Mouse (Mus musculus): Measurements from ENCODE around the gene Grk2.
A peak's percentile ranks its signal among the peaks of the same experiment; 100 is the strongest.
"Not testable (repeated sequence)": the region's sequence is repeated elsewhere in the genome, so short reads cannot be mapped to it uniquely, and the experiment has no call there.

The Grk2 gene

DNA sequence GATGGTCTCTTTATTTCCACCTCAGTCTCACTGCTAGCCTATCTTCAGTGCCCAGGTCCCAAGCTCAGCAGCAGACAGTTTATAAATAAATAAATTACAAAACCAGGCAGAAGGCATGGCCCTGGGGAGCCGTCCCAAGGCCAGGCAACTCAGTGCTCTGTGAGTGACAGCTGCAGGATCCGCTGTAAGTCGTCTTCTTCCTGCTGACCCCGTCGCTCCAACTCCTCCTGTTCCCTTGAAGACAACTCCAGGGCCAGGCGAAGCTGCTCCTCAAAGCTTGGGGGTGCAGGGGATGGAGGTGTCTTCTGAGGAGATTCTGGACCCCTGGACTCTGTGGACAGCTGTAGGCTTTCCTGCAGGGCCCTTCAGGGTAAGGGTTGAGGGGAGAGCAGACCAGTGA is 35.8 kb downstream of the Grk2 start:
- DNase-seq (ENCODE audit: extremely low read depth, low read depth): no peak

DNA sequence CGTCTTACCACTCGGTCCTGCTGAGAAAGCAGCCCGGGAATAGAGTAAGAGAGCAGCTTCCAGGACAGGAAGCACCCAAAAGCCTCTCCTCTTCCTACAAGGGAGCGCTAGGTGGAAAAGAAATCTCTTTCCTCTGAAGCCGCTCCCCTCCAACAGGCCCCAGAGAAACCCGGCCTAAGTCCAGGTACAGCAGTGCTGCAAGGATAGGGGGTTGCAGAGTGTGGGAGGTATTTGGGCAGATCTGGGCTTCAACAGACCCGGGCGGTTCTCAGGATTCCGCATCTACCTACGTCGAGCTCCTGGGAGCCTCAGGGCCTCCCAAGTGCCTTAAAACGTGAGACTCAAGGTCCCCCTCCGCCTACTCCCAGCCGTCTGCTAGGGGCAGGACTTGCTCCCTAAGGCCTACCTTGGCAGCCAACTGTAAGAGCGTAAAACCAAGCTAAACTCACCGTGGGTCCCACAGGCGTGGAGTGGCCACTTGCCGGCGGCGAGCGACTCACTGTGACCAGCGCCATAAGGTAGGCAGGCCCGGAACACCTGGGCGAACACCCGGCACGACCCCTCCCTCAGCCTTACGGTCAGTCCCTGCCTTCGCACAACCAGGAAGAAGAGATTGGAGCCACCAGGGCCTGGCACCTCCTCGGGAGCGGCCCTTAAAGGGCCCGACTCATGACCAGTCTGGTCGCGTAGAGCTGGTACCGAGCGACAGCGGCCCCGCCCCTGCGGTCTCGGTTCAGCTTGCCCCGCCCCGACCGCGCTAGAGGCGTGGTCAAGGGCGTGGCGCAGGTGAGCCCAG is 37.3 kb downstream of the Grk2 start, which contains the start of gene Ssh3:
TSS of gene Ssh3 (minus strand) at position 615 of the 796 bp plus-strand sequence.
- DNase-seq (ENCODE audit: extremely low read depth, low read depth): peak; percentile 33

DNA sequence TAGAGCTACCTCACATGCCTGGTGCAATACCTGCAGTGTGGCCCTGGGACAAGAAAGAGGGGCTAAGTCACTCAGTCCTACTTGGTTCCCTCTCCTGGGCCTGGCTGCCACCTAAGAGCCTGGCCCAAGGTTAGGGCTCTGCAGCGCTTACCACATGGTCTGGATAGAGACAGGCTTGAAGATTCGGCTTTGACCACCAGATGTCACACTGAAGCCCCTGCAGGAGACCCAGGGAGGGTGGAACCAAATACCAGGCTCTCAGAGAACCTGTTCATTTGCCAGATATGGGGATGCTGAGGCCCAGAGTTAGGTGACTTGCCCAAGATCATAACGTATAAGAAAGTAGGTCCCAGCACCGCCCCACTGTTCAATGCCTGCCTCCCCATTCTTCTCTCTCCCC is 40.1 kb downstream of the Grk2 start:
- DNase-seq (ENCODE audit: extremely low read depth, low read depth): no peak

DNA sequence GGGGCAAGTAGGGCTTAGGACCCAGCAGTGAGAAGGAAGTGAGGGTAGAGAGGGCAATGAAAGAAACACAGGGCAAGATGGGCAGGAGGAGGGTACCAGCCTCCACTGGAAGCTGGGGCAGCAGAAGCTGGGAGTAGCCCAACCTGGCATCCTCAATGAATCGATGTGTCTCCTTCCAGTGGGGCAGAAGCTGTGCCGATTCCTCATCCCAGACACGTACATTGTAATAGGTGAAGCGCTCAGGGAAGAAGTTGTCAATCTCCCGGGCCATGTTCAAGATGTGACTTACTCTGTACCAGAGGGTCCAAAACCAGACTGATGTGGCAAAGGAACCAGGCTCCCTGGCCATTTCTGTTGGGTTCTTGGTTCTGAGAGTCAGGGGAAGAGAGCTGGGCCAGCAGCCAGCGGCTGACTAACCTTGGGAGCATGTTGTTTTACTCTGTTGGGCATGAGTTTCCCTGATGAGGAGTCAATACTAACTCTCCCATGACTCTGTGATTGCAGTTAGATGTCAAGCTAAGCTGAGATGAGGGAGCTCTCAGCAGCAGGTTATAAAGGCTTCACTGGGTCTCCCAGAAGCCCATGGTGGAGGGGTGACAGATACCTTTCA is 41.7 kb downstream of the Grk2 start:
- no peak for DNase-seq (ENCODE audit: extremely low read depth, low read depth)

DNA sequence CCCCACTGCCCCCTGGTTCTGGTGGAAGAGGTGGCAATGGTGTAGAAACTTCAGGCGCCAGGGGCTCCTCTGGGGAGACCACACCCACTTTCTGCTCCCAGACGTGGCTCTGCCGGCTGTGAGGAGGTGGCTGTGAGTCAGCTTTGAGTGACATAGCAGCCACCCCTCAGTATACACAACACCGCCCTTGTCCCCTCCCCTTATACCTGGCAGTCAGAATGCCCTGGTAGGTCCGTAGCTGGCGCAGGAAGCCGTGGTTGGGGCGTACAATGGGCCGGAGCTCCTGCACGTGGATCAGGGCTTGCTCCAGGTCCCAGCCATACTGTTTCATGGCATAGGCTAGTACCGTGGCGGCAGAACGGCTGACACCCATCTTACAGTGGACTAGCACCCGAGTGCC is 42.3 kb downstream of the Grk2 start:
- no peak for DNase-seq (ENCODE audit: extremely low read depth, low read depth)

DNA sequence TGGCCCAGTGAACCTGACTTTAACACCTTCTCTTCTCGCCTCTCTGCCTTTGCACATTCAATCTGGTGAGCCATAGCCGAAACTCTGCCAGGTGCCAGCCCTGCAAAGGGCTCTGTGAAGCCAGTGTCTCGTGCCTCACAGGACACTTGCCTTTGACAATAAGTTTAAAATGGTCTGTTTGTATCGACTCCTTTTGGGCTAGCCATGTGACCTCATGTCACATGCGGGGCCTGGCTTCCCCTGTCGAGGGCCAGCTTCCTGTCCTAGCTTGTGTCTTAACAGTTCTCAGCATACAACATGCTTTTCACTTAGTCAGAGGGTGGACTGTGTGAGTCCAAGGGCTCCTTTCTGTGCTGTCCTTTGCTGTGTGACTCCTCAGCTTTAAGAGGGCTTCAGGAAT is 43.3 kb downstream of the Grk2 start:
- DNase-seq (ENCODE audit: extremely low read depth, low read depth): no peak

DNA sequence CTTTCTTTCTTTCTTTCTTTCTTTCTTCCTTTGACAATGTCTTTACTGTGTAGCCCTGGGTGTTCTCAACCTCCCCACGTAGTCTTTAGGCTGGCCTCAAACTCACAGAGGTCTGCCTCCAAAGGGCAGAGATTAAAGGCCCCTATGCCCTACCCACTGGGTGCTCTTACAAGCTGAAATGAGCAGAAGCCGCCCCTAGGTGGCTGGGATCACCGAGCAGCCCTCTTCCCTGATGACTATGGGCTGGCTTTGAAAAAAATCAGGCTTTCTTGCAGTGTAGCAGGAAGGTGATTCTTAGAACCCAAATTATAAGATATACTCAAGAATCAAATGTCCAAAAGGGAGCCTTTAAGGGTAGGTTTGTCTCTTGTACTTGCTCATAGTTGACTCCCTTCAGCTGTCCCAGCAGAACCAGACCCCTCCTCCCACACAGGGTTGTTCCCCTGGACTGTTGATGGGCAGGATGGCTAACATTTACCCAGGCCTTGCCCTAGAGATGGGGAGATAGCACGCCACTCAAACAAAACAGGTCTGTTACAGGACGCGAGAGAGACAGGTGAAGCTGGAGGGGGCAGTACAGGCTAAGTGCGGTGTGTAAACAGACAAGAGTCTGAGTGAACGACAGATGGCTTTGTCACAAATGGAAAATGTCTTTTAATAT is 44.9 kb downstream of the Grk2 start:
- DNase-seq (ENCODE audit: extremely low read depth, low read depth): no peak

DNA sequence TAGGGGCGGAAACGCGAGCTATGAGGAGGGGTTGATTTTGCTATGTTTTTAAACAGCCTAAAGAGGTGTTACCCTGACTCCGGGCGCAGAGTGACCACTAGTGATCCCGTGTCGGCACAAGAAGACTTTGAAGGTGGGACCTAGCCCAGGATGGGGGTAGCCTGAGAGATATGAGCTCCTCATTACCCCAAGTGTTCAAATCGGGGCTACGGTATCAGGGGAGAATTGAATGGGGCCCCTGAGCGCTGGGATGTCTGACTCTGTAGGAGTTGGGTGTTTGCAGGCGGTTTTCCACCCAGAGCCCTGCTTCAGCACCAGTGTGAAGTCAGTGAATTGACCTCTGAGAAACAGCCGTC is 48.1 kb downstream of the Grk2 start:
- no peak for DNase-seq (ENCODE audit: extremely low read depth, low read depth)

DNA sequence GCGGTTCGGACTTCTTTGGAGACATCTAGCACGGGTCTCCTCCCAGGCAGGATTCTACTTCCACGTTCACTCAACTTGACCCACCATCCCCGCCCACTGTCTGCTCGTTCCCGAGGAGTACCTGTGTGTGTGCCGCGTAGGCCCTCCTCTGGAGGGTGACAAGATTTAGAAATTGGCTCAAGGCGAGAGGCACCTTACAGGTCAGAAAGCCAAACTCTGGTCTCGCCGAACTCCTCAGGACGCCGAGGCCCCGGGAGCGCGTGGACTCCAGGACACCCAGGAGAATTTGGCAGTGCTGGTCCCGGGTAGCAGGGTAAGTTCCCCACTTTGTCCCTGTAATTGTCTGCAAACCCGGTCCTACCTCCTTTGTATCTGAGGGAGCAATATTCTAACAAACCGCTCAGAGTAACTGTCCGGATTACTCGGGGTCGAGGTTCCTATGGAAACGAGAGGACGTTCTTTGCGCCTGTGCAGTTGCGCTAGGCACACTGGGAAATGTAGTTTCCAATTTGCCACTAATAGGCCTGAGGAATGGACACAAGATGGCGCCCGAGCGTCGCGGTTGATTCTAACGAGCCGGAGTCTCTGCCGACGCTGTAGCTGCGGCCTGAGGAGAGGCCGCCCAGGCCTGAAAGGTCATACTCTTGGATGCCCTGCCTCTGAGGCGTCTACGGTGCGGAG is 48.7 kb downstream of the Grk2 start:
- DNase-seq (ENCODE audit: extremely low read depth, low read depth): peak; percentile 83

DNA sequence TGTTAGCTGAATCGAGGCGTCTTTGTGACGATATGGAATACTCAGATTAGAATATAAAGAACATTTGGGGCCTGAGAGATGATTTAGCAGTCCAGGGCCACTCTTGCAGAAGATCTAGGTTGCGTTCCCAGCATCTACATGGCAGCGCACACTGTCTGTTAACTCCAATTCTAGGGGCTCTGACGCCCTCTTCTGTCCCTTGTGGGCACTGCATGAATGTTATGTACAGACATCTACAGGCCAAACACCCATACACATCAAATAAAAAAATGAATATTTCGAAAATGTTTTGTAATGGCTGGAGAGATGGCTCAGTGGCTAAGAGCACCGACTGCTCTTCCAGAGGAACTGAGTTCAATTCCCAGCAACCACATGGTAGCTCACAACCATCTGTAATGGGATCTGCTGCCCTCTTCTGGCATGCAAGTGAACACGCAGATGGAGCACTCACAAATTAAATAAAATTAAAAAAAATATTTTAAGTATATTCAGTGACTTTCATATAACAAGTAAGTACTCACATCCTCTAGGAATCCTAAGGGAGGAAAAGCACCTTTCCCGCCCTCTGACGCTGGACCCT is 50.3 kb downstream of the Grk2 start:
- peak; percentile 13 for DNase-seq (ENCODE audit: extremely low read depth, low read depth)

DNA sequence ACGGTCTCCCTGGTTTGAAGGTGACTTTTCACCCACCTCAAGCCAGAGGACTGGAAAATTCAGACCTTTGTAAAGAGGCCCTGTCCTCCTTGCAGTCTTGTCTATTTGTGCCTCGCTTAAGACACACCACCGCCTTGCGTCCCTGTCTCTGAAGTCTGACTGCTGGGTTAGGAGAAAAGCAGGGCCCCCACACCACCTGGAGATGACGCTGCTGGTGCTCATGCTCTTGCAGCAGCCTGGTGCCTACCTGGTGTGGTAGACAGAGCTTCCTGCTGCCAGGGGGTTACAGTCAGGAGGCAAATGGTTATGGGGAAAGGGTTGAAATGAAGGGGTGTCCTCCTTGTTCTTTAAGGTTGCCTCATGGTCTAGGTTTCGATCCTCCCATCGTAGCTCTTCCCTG is 51.8 kb downstream of the Grk2 start:
- DNase-seq (ENCODE audit: extremely low read depth, low read depth): no peak

DNA sequence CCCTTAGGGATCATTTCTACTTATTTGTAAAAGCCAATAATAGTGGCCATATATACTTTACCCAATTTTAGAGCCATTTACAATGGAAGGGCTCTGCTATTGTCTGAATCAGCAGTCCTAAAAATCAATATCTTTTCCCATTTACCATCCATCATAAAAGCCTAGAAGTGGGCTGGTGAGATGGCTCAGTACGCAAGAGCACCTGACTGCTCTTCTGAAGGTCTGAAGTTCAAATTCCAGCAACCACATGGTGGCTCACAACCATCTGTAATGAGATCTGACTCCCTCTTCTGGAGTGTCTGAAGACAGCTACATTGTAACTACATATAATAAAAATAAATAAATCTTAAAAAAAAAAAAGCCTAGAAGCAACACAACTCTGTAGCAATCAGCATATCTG is 57.3 kb downstream of the Grk2 start:
- DNase-seq (ENCODE audit: extremely low read depth, low read depth): not testable (repeated sequence)

DNA sequence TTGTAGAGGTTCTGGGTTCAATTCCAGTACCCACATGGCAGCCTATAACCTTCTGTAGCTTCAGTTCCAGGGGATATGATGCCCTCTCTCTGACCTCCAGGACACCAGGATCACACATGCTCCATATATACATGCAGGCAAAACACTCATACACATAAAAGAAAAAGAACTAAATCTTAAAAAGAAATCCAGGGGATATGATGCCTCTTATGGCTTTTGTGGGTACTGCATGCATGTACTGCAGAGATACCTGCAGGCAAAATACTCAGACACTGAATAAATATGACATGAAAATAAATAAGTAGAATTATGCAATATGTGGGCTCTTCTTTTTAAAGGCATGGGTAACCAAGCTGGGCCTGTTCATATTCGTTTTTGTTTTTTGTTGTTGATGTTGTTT is 59.0 kb downstream of the Grk2 start:
- peak; percentile 23 for DNase-seq (ENCODE audit: extremely low read depth, low read depth)

DNA sequence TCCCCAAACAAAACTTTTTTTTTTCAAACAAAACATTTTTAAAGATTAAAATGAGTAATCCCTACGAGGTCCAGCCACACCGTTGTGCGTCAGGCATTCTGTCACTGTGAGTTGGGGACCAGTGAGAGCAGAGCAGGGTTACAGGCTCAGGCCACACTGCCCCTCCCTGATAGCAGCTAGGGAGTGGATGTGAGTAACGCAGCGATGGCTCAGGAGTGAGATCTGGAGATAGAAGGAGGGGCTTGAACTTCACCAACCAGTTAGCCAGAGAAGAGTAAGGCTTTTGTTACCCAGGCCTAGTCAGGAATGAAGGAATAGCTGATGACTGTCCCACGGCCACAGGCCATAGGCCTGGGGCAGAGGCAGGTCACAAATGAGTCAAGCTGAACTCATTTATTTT is 61.2 kb downstream of the Grk2 start:
- no peak for DNase-seq (ENCODE audit: extremely low read depth, low read depth)

DNA sequence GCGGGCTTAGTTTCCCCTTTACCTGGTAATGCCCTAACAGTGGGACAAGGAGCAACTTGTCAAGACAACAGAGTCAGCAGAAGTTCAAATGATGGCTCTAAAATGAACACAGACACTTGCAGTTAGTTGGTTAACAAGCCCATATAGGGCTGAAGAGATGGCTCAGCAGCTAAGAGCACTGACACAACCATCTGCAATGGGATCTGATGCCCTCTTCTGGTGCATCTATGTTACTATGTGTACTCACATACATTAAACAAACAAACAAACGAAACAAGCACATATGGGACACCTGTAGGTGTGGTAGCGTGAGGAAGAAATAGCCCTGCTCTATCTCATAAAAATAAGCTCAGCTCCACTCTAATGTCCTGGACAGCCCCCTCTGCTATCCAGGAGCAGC is 63.6 kb downstream of the Grk2 start:
- no peak for DNase-seq (ENCODE audit: extremely low read depth, low read depth)

DNA sequence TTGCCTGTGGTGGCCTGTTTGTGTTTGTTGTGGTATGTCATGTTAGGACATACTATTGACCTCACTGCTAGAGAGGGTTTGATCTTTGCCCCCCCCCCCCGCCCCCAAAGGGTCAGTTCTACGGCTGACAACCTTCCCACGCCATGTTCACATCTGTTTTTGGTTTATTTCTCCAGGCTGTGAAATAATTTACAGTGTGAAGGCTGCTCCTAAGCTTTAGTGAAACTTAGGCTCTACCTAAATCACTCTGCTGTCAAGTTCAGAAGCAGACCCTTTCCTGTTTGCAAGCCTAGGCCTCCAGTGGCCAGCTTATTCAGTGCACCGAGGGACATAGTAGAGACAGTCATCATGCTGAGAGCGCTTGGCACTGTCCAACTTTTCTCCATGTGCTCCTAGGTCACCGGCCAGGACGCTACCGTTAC is 65.8 kb downstream of the Grk2 start:
- no peak for DNase-seq (ENCODE audit: extremely low read depth, low read depth)
